Mouse (Mus musculus) embryonic facial prominence, embryonic 14.5 days (tissue): ENCODE results near the gene Hs6st3. TPM values are rescaled to one million over a fixed set of nuclear protein-coding genes. Genes with fewer than 3 reads are reported as not detected.

Experiments used
- ATAC-seq: fragments of 200-750 bp; cut with Nextera tagmentation; 2 replicates; pipeline ENCODE4 v1.8.0; 2017; ENCODE audit warnings: low read depth, moderate number of reproducible peaks, moderate TSS enrichment
- DNase-seq: peaks from one replicate; pipeline ENCODE4 v3.0.0-alpha.2; 2015; ENCODE audit warnings: low spot score
- H3K27ac ChIP-seq: fragments of 300-500 bp; sonication (generic); replicated peaks from 2 replicates; pipeline ENCODE4 v1.5.1; 2014; ENCODE audit warnings: low read depth, mild to moderate bottlenecking, low read length, moderate library complexity
- H3K27me3 ChIP-seq: fragments of 300-500 bp; sonication (generic); replicated peaks from 2 replicates; pipeline ENCODE4 v1.6.1; 2014; ENCODE audit warnings: low read length; ENCODE audit not compliant: control insufficient read depth, insufficient read depth
- H3K36me3 ChIP-seq: fragments of 300-500 bp; sonication (generic); 2 replicates; pipeline ENCODE4 v1.6.1; 2014; ENCODE audit warnings: low read length, mixed read lengths; ENCODE audit not compliant: control insufficient read depth, insufficient read depth
- H3K4me1 ChIP-seq: fragments of 300-500 bp; sonication (generic); 2 replicates; pipeline ENCODE4 v1.6.1; 2014; ENCODE audit warnings: antibody characterized with exemption, low read length; ENCODE audit not compliant: control insufficient read depth, insufficient read depth
- H3K4me2 ChIP-seq: fragments of 300-500 bp; sonication (generic); 2 replicates; pipeline ENCODE4 v1.6.1; 2014; ENCODE audit warnings: low read depth, mild to moderate bottlenecking, low read length, moderate library complexity, mixed read lengths
- H3K4me3 ChIP-seq: fragments of 300-500 bp; sonication (generic); 2 replicates; pipeline ENCODE4 v1.5.1; 2014; ENCODE audit warnings: low read depth, mild to moderate bottlenecking, low read length
- H3K9ac ChIP-seq: fragments of 300-500 bp; sonication (generic); 2 replicates; pipeline ENCODE4 v1.6.1; 2014; ENCODE audit warnings: low read depth, mild to moderate bottlenecking, low read length, moderate library complexity, mixed read lengths
- H3K9me3 ChIP-seq: fragments of 300-500 bp; sonication (generic); 2 replicates; pipeline ENCODE4 v1.6.1; 2016; ENCODE audit warnings: low read length; ENCODE audit not compliant: control insufficient read depth
- WGBS: fragments of 180-500 bp; shearing (Covaris S2); extraction: QIAGEN DNeasy Blood & Tissue Kit; methylation state at CpG from one replicate; pipeline ENCODE4 v1.1.7; 2014; 5-methylcytosine and 5-hydroxymethylcytosine counted together
- polyA plus RNA-seq: library from polyadenylated mRNA; unstranded; fragments of >200 nt; fragmentation: Nextera tagmentation; extraction: Ambion mirVana; gene quantifications from 2 replicates; pipeline ENCODE4 v1.2.1, GENCODE M21; 2014

Gene Hs6st3
- polyA plus RNA-seq, 1 experiment from 2014 or later = 0.10 TPM

DNA sequence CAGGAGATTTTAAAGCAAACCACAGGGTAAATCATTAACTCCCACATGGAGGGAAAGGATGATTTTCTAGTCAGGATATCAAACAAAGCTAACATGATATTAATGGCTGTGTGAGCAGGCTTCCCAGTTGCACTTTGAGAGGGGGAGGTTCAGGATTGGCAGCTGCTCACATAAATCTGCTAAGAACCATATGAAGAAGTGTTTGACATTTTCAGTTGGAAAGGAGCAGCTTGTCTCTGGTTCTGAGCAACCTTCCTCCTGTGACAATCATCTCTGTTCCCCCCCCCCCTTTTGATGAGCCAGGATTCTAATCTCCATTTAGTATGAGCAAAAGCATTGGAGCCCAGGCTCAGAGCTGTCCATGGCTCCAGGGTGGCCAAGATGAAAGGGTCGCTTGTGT, 643.0 kb downstream of the Hs6st3 start:
- 50% methylated on average over 1 of the region's 1 CpGs for WGBS
- ATAC-seq = no peak

GRCm38 (mm10) chr14:119789457-119789856, 651.3 kb downstream of the Hs6st3 start:
- Histone ChIP-seq H3K36me3 (no peaks in the 10 kb centered on the region), H3K27ac (no peak overlapping the region), H3K27me3 (no peaks in the 10 kb centered on the region), H3K4me3 (no peak overlapping the region), H3K4me1 (no peaks in the 10 kb centered on the region), H3K9me3 (no peaks in the 10 kb centered on the region), H3K4me2 (no peak overlapping the region), H3K9ac (no peak overlapping the region)
- DNase-seq = no peak
- no peak for ATAC-seq
- WGBS = 87% methylated on average over 8 of the region's 8 CpGs

More for the DNA sequence above, 643.0 kb downstream of the Hs6st3 start:
- no peak for DNase-seq
- Histone ChIP-seq H3K4me1 (no peaks in the 10 kb centered on the region), H3K4me2 (no peak overlapping the region), H3K9me3 (no peaks in the 10 kb centered on the region), H3K4me3 (no peak overlapping the region), H3K27ac (no peak overlapping the region), H3K36me3 (no peaks in the 10 kb centered on the region), H3K27me3 (no peaks in the 10 kb centered on the region), H3K9ac (no peak overlapping the region)

GRCm38 (mm10) chr14:119797172-119797850, 659.2 kb downstream of the Hs6st3 start:
- DNase-seq = no peak
- Histone ChIP-seq H3K9ac (no peak overlapping the region), H3K36me3 (no peaks in the 10 kb centered on the region), H3K27me3 (no peaks in the 10 kb centered on the region), H3K4me1 (no peaks in the 10 kb centered on the region), H3K4me3 (no peak overlapping the region), H3K4me2 (no peak overlapping the region), H3K9me3 (no peaks in the 10 kb centered on the region), H3K27ac (no peak overlapping the region)
- WGBS = 34% methylated on average over 9 of the region's 9 CpGs
- no peak for ATAC-seq

GRCm38 (mm10) chr14:119798561-119798960, 660.4 kb downstream of the Hs6st3 start:
- no peak overlapping the region for H3K4me2 ChIP-seq
- WGBS = 88% methylated on average over 11 of the region's 11 CpGs
- no peaks in the 10 kb centered on the region for H3K36me3 ChIP-seq
- H3K4me1 ChIP-seq = no peaks in the 10 kb centered on the region
- no peak for ATAC-seq
- H3K27ac ChIP-seq = no peak overlapping the region
- no peaks in the 10 kb centered on the region for H3K27me3 ChIP-seq
- H3K4me3 ChIP-seq = no peak overlapping the region
- H3K9me3 ChIP-seq = no peaks in the 10 kb centered on the region
- DNase-seq = no peak
- no peak overlapping the region for H3K9ac ChIP-seq

DNA sequence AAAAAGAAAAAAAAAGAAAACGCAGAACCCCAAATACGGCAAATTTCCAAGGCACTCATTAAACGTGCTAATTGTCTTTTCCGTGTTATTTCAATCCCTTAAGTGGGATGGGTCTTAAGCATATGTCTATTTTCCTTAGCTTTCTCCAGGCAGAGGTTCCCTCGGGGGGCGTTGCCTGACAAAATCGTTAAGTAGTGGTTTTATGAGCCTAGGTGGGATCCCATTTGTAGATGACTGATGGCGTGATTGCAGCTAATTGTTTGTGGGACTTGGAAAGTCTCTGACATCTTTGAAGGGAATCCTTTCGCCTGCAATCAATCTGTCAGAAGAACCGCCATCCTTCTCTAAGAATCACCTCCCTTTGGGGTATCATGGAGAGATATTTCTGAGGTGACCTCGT, 662.7 kb downstream of the Hs6st3 start:
- H3K9ac ChIP-seq = no peak overlapping the region
- H3K27me3 ChIP-seq = no peaks in the 10 kb centered on the region
- no peaks in the 10 kb centered on the region for H3K4me1 ChIP-seq
- H3K9me3 ChIP-seq = no peaks in the 10 kb centered on the region
- no peak overlapping the region for H3K4me2 ChIP-seq
- no peak for DNase-seq
- WGBS = 72% methylated on average over 11 of the region's 11 CpGs
- no peak overlapping the region for H3K27ac ChIP-seq
- no peak for ATAC-seq
- H3K4me3 ChIP-seq = no peak overlapping the region
- no peaks in the 10 kb centered on the region for H3K36me3 ChIP-seq

DNA sequence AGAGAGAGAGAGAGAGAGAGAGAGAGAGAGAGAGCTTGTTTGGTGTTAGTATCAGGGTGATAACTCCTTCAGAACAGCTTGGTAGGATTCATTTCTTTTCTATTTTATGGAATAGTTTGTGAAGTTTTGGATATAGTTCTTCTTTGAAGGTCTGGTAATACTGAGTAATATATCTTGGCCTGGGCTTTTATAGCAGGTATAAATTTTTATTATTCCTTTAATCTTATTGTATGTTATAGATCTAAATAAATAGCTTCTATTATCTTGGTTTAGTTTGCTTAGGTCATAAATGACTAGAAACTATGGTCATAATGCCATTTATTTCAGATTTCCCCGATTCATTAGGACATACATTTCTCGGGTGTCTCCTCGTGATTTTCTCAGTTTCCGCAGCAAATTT, 675.8 kb downstream of the Hs6st3 start:
- H3K4me3 ChIP-seq = no peak overlapping the region
- no peaks in the 10 kb centered on the region for H3K9me3 ChIP-seq
- WGBS = 94% methylated on average over 4 of the region's 4 CpGs
- H3K36me3 ChIP-seq = no peaks in the 10 kb centered on the region
- no peaks in the 10 kb centered on the region for H3K27me3 ChIP-seq
- DNase-seq (no peak), ATAC-seq (no peak)
- no peak overlapping the region for H3K4me2 ChIP-seq
- H3K27ac ChIP-seq = no peak overlapping the region
- H3K4me1 ChIP-seq = no peaks in the 10 kb centered on the region
- H3K9ac ChIP-seq = no peak overlapping the region

GRCm38 (mm10) chr14:119815616-119816015, 677.5 kb downstream of the Hs6st3 start:
- Histone ChIP-seq H3K36me3 (no peaks in the 10 kb centered on the region), H3K9ac (no peak overlapping the region), H3K27ac (no peak overlapping the region), H3K9me3 (no peaks in the 10 kb centered on the region), H3K4me2 (no peak overlapping the region), H3K4me1 (no peaks in the 10 kb centered on the region), H3K27me3 (no peaks in the 10 kb centered on the region), H3K4me3 (no peak overlapping the region)
- ATAC-seq = no peak
- 66% methylated on average over 5 of the region's 5 CpGs for WGBS
- no peak for DNase-seq

DNA sequence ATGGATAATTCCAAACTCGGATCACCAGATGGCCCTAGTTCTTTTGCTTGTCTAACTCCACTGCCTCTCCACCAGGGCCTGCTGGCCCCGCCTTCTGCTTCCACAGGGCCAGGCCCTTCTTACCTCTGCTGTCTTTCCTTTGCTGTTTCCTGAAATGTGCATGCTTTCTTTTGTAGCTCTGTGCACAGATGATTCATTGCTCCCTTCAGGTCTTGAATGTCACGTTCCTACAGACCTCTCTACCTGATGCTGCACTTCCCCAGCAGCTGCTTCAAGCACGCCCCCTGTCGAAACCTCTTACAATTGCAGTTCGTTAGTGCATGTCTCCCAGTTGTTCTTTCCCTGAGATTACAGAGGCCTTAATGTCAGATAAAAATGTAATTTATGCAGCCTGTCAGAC, 682.4 kb downstream of the Hs6st3 start:
- no peaks in the 10 kb centered on the region for H3K4me1 ChIP-seq
- 59% methylated on average over 6 of the region's 6 CpGs for WGBS

More for the DNA sequence above, 682.4 kb downstream of the Hs6st3 start:
- DNase-seq (no peak), ATAC-seq (no peak)
- H3K4me3 ChIP-seq = no peak overlapping the region
- no peak overlapping the region for H3K27ac ChIP-seq
- no peaks in the 10 kb centered on the region for H3K36me3 ChIP-seq
- H3K4me2 ChIP-seq = no peak overlapping the region
- H3K9ac ChIP-seq = no peak overlapping the region
- no peaks in the 10 kb centered on the region for H3K27me3 ChIP-seq
- H3K9me3 ChIP-seq = no peaks in the 10 kb centered on the region
